Mouse (Mus musculus): ENCODE measurements around the gene Tubb4a.

The Tubb4a gene

DNA sequence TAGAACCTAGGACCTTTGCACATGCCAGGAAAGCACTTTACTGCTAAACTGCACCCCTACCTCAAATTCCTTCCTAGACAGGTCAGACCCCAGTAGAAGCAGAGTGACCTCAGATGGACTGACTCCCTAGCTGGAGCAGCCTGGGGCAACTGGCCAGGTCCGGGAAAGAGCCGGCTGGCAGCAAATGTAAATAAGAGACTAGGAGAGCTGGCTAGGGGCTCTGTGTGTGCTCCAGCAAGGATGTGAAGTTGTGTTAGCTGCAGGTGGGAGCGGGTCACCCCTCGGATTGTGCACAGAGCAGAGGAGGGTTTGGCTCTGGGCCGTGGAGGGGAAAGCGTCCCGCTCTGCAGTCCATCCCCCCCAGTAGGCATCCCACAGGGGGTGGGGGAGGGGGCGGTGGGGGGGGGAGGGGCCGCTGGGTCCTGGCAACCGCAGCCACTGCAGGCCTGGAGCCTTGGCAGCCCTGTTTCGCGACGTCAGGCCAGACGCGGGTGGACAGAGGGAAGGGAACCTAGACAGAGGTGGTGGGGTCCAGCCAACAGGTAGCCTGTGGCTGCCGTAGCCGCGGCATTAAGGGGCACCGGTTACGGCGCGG lies 28.6 kb downstream of the Tubb4a start, which contains the start of gene Crb3:
Crb3 (plus strand) TSS at position 215 of the 595 bp plus-strand sequence.
- no peak for DNase-seq (ENCODE audit: extremely low read depth, low read depth)

DNA sequence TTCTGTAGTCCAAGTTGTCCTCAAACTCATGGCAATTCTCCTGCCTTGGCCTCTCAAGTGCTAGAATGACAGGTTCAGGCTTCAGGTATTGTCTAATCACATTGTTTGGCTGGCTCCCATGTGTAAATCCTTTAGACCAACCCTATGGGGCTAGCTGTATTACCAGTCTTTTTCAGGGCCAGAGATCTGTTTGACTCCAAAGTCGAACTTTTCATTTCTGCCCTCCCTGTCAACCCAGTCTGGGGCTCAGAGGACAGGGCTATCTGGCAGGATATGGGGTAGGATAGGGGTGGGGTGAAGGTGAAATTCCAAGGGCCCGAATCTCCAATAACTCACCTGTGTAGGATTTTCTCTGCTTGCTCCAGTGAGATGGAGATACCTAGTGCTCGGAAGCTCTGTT lies 31.3 kb downstream of the Tubb4a start:
- DNase-seq (ENCODE audit: extremely low read depth, low read depth): no peak

DNA sequence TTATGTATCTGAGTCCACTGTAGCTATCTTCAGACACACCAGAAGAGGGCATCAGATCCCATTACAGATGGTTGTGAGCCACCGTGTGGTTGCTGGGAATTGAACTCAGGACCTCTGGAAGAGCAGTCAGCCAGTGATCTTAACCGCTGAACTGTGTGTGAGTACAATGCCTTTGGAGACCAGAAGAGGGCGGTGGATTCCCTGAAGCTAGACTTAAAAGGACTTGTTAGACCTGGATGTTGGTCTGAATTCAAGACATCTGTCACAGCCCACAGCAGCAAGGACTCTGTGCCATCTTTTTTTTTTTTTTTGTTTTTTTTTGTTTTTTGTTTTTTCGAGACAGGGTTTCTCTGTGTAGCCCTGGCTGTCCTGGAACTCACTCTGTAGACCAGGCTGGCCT lies 35.9 kb downstream of the Tubb4a start:
- DNase-seq (ENCODE audit: extremely low read depth, low read depth): peak; percentile 47

DNA sequence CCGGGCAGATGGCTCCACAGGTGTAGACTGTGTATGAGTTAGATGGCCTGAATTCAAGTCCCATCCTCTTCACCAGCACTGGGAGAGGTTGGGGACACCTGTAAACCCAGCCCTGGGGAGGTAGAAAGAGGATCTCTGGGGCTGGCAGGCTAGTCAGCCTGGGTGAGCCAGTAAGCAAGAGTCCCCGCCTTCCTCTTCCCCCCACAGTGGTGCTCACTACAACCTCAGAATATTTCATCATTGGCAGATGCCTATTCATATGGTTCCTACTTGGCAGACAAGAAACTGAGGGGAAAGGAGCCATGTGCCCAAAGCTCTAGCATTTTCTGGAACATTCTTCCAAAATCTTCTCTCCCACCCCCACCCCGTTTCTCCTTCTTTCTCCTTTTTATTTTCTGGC lies 38.8 kb downstream of the Tubb4a start:
- DNase-seq (ENCODE audit: extremely low read depth, low read depth): no peak

DNA sequence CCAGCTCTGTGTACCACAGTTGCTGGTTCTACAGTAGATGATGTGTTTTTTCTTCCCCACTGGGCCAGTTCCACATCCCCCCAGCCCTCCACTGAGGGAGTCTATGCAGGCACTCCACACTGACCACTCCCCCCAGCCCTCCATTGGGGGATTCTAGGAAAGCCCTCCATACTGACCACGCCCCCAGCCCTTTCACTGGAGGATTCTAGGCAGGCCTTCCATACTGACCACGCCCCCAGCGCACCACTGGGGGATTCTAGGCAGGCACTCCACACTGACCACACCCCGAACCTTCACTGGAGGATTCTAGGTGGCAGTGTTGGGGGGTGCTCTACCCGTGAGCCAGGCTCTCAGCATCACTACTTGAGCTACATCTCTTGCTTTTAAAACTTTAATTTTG lies 40.2 kb downstream of the Tubb4a start:
- no peak for DNase-seq (ENCODE audit: extremely low read depth, low read depth)

DNA sequence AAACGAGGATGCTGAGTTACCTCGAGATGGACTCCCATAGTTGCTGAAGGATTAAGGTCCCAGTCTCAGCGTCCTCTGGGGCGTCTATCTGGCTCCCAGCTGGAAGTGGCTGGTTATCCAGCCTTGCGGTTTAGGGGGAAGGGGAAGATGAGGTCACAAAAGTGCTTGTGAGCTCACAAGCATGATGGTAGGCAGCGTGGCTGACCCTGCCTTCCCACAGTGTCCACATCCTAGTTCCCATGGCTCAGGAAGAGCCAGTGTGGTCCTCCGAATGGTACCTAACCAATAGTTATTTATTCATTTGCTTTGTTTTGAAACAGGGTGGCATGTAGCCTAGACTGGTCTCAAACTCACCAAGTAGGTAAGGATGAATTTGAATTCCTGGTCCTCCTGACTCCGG lies 46.0 kb downstream of the Tubb4a start, which contains the start of gene Slc25a41:
Slc25a41 (minus strand) TSS at position 101 of the 400 bp plus-strand sequence.
- no peak for DNase-seq (ENCODE audit: extremely low read depth, low read depth)

DNA sequence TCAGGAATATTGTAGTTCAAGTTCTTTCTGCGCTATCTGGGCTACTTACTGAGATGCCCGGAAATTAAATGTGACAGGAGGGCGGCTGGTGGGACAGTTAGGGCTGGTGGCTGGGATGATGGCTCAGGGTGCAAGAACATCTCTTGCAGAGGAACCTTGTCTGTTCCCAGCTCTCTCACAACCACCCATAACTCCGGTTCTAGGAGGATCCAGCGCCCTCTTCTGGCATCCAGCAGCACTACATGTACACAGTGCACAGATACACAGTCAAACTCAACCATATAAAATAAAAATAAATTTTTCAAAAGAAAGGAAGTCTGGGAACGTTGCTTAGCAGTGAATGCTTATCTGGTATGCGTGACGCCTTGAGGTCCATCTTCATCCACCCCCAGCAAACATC lies 48.6 kb downstream of the Tubb4a start:
- no peak for DNase-seq (ENCODE audit: extremely low read depth, low read depth)

DNA sequence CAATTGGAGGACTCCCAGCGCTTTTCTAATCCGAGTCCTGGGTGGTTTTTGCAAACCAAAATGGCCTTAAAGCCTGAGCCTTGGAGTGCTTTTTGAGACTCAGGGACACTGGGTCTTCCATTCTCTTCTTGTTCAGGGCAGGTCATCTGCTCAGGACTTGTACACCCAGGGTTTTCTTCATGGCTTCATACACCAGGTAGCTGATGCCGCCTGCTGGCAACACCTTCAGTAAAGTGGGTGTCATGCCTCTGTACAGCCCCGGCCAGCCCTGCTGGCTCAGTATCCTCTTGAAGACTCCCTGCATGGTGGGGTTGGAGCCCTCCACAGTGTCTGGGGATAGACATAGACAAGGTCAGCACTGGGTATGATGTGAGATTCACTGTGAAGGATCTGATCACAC lies 54.7 kb downstream of the Tubb4a start:
- DNase-seq (ENCODE audit: extremely low read depth, low read depth): no peak

DNA sequence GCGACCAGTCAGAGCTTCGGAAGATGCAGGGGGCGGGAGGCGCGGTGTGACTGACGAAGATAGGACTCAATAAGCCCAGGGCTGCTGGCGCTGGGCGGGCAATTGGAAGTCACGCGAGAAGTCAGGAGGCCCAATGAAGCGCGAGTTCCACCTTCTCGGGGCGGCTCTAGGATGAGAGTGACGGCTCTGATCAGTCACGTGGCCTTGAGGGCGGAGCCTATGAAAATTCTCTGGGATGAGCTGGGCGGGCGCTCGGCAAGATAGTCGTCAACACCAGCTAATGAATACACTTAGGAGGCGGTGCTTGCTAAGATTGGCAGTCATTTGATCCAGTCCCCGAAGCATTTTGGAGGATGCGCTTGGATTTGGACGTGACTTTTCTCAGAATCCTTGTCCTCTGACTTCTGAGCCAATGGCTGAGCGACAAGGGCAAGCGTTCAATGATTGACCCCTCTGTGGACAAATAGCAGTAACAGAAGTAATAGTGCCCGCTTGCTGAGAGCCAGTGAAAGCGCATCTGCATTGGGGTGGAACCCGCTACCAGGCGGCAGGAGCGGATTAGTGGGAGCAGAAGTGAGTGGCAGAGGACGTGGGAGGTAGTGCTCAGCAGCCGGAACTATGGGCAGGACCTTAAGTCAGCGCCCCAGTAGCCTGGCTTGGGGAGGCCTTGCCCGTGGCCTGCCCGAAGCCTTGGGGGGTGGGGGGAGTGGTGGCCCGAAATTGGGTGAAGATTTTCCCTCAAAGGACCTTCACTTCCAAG lies 55.7 kb downstream of the Tubb4a start:
- DNase-seq (ENCODE audit: extremely low read depth, low read depth): peak; percentile 100

DNA sequence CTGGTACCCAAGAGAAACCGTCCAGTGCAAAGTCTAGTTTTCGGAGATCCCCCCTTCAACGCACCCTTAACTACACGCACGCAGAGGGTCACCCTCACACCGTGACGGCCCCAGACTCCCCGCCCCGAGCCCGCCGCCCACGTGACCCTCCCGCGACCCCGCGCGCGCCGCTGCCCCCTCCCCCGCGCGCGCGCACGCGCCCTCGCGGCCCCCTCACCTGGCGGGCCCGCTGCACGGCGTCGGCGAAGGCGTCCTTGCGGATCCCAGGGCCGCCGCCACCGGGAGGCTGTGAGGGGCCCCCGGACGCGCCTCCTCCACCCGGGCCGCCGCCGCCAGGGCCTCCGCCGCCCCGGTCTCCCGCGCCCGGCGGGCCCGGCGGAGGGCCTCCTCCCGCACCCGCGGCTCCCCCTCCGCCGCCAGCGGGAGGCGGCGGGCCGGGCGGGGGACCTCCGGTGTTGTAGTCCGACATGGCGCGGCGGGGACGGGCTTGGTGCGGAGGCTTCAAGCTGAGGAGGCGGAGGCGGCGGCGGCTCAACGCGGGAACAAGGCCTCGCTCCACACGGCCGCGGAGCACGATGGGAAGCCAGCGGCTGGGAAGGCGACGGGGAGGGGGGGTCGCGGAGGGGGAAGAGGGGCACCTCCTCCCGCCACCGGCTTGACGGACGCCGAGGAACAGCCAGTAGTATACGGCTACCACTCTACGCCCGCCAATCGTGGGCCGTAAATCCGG lies 56.5 kb downstream of the Tubb4a start, which contains the start of gene Khsrp:
Khsrp (minus strand) TSS at position 592 of the 730 bp plus-strand sequence.
- DNase-seq (ENCODE audit: extremely low read depth, low read depth): no peak

All from MEL-GATA-1-ER (cell line).